Mouse (Mus musculus) heart, adult 11 months (tissue): ENCODE results near the gene Runx2.

Experiments used
- DNase-seq: peaks from one replicate; pipeline ENCODE4 v3.0.0; 2022

The Runx2 gene

GRCm38 (mm10) chr17:44654503-44654902 lies 160.1 kb downstream of the Runx2 start:
- DNase-seq = peak; percentile 88

GRCm38 (mm10) chr17:44653081-44653480 lies 161.5 kb downstream of the Runx2 start:
- no peak for DNase-seq

GRCm38 (mm10) chr17:44652054-44652453 lies 162.5 kb downstream of the Runx2 start:
- peak; percentile 72 for DNase-seq

DNA sequence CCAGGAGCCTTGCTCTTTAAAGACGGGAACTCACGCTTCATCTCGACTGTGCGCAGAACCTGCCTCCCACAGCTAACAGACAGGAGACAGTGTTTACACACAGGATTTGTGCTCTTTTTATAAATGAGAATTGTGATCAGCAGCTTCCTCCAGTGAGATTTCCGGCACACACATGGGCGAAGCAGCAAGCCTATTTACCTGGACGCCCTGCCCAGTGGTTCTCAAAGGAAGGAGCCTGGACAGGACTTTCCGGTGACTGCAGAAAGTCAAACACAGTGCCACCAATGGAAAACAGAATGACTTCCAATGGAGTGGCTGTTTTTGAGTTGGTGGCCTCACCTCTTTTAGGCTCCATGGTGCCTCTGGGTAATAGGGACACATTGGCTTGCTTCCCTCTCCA lies 163.0 kb downstream of the Runx2 start:
- DNase-seq = peak; percentile 73

DNA sequence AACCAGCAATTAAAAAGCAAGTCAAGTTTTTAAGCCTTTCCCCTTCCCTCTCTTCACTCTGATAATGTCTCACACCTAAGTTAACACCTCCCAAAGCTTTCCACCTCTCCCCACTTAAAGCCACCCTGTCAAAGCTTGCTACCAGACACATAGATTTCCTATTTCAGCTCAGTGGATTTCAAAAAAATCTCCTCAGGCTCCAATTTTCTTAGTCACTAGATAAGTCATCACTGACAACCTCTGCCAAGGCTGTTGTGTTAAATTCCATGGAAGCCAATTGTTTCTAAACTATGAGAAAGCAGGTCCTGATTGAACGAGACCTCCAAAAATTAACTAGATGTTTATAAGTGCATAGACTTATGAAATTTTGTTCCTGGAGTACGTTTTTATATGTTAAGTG lies 164.2 kb downstream of the Runx2 start:
- DNase-seq = no peak

DNA sequence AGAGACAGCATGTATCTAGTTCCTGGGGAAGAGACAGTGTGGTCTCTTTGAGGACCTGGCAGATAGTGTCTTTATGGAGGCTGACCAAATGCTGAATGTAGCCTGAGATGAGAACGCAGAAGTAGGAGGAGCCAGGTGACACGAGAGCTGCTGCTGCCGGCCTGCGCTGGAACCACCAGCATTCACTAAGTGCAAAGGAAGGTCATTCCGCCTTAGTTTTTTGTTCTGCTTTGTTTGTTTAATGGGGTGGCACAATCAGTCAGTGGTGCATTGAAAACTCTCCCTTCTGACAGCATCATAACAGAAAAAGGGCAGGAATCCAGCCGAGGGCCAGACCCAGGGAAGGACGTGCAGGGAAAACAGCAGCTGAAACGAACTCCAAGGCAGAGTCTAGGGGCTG lies 165.5 kb downstream of the Runx2 start:
- no peak for DNase-seq

- DNase-seq = peak; percentile 66
These were observed 166.7 kb downstream of the Runx2 start for GRCm38 (mm10) chr17:44647916-44648315.

DNA sequence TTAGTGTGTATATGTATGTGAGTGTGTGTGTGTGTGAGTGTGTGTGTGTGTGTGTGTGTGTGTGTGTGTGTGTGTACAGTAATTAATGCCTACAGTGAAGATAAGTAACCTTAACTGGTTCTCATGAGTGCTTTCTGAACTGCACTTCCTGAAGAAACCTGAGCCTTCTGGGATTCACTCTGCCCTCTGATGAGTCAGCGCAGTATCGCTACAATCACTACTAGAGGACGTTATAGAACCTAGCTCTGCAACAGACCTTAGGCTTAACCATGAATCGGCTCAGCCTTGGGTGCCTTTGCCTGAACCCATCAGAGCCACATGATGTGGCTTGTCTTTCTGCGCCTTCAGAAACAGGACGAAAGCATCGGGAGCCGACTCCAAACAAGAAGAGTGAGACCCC lies 169.5 kb downstream of the Runx2 start:
- peak; percentile 84 for DNase-seq

- peak; percentile 73 for DNase-seq
These were observed 171.3 kb downstream of the Runx2 start for GRCm38 (mm10) chr17:44643260-44643659.

GRCm38 (mm10) chr17:44642126-44642525 lies 172.5 kb downstream of the Runx2 start:
- DNase-seq = no peak

GRCm38 (mm10) chr17:44640910-44641309 lies 173.7 kb downstream of the Runx2 start:
- no peak for DNase-seq

DNA sequence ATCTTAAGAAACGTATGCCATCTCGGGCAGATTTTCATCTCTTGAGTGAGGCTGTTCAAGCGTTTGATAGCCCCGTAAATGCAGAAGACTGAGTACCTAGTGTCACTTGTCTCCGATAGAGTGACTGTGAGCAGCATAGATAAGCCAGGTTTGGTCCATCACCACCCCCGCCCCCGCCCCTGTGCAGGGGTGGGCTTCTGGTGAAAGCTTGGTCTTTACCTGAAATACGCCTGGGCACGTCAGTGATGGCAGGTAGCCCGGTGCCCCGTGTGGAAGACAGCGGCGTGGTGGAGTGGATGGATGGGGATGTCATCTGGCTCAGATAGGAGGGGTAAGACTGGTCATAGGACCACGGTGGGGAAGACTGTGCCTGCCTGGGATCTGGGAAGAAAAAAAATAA lies 175.2 kb downstream of the Runx2 start:
- peak; percentile 85 for DNase-seq

GRCm38 (mm10) chr17:44637181-44637880 lies 177.3 kb downstream of the Runx2 start:
- DNase-seq = peak; percentile 60

GRCm38 (mm10) chr17:44634486-44634885 lies 180.1 kb downstream of the Runx2 start:
- peak; percentile 54 for DNase-seq

GRCm38 (mm10) chr17:44633607-44634415 lies 180.8 kb downstream of the Runx2 start:
- DNase-seq = peak; percentile 78

- DNase-seq = peak; percentile 16
These were observed 181.7 kb downstream of the Runx2 start for GRCm38 (mm10) chr17:44632941-44633340.

GRCm38 (mm10) chr17:44632292-44632691 lies 182.3 kb downstream of the Runx2 start:
- peak; percentile 63 for DNase-seq

DNA sequence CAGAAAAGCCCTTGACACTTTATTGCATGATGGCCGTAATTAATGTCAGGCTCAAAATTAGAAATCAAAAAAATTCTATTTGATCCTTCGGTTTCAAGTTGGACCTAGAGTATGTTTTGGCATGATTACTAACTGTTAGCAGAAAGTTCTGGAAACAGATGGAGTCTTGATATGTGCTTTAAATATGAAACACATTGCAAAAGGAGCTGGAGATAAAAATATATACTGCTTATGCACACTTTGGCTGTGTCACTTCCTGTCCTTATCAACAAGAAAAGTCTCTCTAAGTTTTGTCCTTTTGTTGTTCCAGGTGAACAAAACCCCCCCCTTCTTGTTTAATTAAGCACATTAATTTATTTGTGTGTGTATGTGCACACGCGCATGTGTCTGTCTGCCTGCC lies 183.0 kb downstream of the Runx2 start:
- no peak for DNase-seq

GRCm38 (mm10) chr17:44627317-44627716 lies 187.3 kb downstream of the Runx2 start:
- peak; percentile 66 for DNase-seq

GRCm38 (mm10) chr17:44623707-44624106 lies 190.9 kb downstream of the Runx2 start:
- DNase-seq = peak; percentile 80

DNA sequence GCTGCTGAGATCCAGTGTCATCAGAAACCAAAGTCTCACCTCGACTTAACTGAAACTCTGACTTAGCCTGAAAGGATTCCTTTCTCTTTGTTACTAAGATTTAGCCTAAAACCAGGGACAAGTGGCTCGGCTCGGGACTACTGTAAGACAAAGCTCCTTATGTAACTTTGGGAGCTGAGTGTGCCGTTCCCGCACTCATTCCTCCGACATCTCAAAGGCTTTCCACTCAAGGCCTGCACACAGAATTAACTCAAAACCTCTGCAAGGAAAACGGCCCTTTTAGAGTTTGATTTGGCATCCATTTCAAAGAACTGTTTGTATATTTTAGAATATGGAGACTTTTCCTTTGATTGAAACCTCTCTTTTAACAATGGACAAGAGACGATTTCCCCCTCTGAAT lies 191.3 kb downstream of the Runx2 start:
- peak; percentile 82 for DNase-seq

- DNase-seq = peak; percentile 67
These were observed 194.1 kb downstream of the Runx2 start for GRCm38 (mm10) chr17:44620456-44620855.

GRCm38 (mm10) chr17:44618691-44619090 lies 195.9 kb downstream of the Runx2 start:
- DNase-seq = peak; percentile 91

DNA sequence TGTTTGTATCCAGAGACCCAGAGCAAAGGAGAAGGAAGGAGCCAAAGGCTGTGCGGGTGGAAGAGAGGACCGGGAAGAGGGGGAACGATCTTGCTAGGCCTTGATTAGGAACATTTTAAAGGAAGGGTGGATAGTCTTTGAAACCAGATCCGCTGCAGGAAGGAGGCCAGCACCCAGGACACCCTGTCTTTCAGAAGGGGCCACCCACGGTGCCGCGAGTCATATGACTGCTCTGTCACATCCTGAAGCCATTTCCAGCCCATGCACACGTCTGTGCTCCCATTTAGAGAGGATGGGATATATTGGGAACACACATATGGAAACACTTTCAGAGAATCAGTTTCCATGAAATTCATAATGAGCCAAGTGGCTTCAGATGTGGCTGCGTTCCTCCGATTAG lies 196.4 kb downstream of the Runx2 start:
- DNase-seq = peak; percentile 97
